Mouse (Mus musculus) midbrain, embryonic 14.5 days (tissue): Measurements from ENCODE around the gene Pbld2. TPM values are rescaled to one million over a fixed set of nuclear protein-coding genes. Genes with fewer than 3 reads are reported as not detected.

Source experiments
- ATAC-seq: fragments of 200-750 bp; cut with Nextera tagmentation; 2 replicates; pipeline ENCODE4 v1.8.0; 2017; ENCODE audit warnings: moderate number of reproducible peaks, moderate library complexity; ENCODE audit not compliant: low FRiP score, low TSS enrichment
- DNase-seq: peaks from one replicate; pipeline ENCODE4 v3.0.0-alpha.2; 2015
- H3K27ac ChIP-seq: fragments of 300-500 bp; sonication (generic); replicated peaks from 2 replicates; pipeline ENCODE4 v1.5.1; 2014; ENCODE audit warnings: mild to moderate bottlenecking, low read depth, low read length, moderate library complexity
- H3K27me3 ChIP-seq: fragments of 300-500 bp; sonication (generic); 2 replicates; pipeline ENCODE4 v1.6.1; 2014; ENCODE audit warnings: low read length, control low read depth, mixed read lengths; ENCODE audit not compliant: control insufficient read depth, insufficient read depth
- H3K36me3 ChIP-seq: fragments of 300-500 bp; sonication (generic); 2 replicates; pipeline ENCODE4 v1.6.1; 2014; ENCODE audit warnings: low read length, control low read depth; ENCODE audit not compliant: control insufficient read depth, insufficient read depth
- H3K4me1 ChIP-seq: fragments of 300-500 bp; sonication (generic); 2 replicates; pipeline ENCODE4 v1.6.1; 2014; ENCODE audit warnings: mild to moderate bottlenecking, antibody characterized with exemption, low read length, control low read depth; ENCODE audit not compliant: control insufficient read depth, insufficient read depth
- H3K4me2 ChIP-seq: fragments of 300-500 bp; sonication (generic); 2 replicates; pipeline ENCODE4 v1.6.1; 2014; ENCODE audit warnings: mild to moderate bottlenecking, low read length, moderate library complexity
- H3K4me3 ChIP-seq: fragments of 300-500 bp; sonication (generic); replicated peaks from 2 replicates; pipeline ENCODE4 v1.5.1; 2014; ENCODE audit warnings: low read depth, low read length
- H3K9ac ChIP-seq: fragments of 300-500 bp; sonication (generic); replicated peaks from 2 replicates; pipeline ENCODE4 v1.6.1; 2014; ENCODE audit warnings: mild to moderate bottlenecking, low read length, moderate library complexity
- H3K9me3 ChIP-seq: fragments of 300-500 bp; sonication (generic); 2 replicates; pipeline ENCODE4 v1.6.1; 2016; ENCODE audit warnings: low read length, control low read depth, mixed read lengths; ENCODE audit not compliant: control insufficient read depth
- WGBS: fragments of 180-500 bp; shearing (Covaris S2); extraction: QIAGEN DNeasy Blood & Tissue Kit; methylation state at CpG from one replicate; pipeline ENCODE4 v1.1.7; 2014; 5-methylcytosine and 5-hydroxymethylcytosine counted together
- polyA plus RNA-seq: library from polyadenylated mRNA; unstranded; fragments of >200 nt; fragmentation: Nextera tagmentation; extraction: Ambion mirVana; gene quantifications from 2 replicates; pipeline ENCODE4 v1.2.1, GENCODE M21; 2014

Gene Pbld2
- polyA plus RNA-seq, 1 experiment from 2014 or later = 0.79 TPM

DNA sequence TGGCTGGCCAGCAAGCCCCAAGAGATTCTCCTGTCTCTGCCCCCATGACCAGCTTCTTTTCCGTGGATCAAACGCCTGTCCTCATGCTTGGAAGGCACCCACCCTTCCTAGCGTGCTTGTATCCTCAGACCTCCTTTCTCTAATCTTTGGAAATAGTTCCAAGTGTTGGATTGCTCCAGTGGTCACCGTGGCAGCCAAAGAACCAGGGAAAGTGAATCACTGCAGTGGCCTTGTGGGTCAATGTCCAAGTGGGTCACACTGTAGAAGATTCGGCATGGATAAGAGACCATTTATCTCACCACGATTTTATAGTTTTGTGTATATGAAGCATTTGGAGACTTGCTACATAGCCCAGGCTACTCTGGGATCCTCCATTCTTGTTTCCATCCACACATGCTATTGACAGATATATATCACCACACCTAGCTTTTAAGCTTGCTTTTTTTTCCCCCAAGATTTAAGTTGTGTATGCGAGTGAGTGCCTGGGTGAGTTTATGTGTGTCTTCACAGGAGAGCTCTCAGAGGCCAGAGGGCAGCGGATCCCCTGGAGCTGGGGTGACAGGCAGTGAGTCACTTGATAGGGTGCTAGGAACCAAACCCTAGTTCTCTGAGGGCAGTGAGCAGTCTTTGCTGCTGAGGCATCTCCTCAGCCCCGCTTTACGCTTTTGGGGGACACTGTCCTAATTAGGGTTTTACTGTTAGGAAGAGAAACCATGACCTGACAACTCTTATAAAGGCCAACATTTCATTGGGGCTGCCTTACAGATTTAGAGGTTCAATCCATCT is 3.5 kb downstream of the Pbld2 start:
- DNase-seq (no peak), ATAC-seq (no peak)
- H3K9ac ChIP-seq = no peak overlapping the region
- peaks cover 29% of the 10 kb centered on the region for H3K4me1 ChIP-seq
- H3K4me3 ChIP-seq = no peak overlapping the region
- WGBS = 81% methylated on average over 10 of the region's 10 CpGs
- peak overlapping the region; percentile 83; the same call in 1 of the 2 replicates for H3K4me2 ChIP-seq
- H3K27me3 ChIP-seq = no peaks in the 10 kb centered on the region
- peak overlapping the region; percentile 100 for H3K27ac ChIP-seq
- no peaks in the 10 kb centered on the region for H3K36me3 ChIP-seq
- no peaks in the 10 kb centered on the region for H3K9me3 ChIP-seq

DNA sequence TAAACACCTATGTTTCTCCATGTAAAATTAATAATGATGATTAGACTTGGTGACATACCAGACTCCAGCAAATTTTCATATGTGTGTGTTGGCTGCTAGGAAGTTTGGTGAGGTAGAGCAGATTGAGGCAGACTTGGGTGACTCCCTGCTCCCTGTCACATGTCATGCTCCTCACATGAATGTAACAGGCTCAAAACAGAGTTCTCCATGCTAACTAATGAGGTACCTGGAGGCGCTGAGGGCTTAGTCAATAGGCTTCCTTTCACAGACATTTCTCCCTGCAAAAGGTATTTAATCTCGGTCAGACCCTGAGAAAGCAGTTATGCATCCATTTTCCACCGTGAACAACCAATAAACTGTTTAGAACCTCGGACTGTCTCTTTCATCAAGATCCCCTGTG is 4.3 kb downstream of the Pbld2 start:
- H3K27me3 ChIP-seq = no peaks in the 10 kb centered on the region
- H3K4me1 ChIP-seq = peaks cover 29% of the 10 kb centered on the region
- no peaks in the 10 kb centered on the region for H3K9me3 ChIP-seq
- 38% methylated on average over 4 of the region's 4 CpGs for WGBS
- H3K9ac ChIP-seq = no peak overlapping the region
- DNase-seq (no peak), ATAC-seq (no peak)
- no peaks in the 10 kb centered on the region for H3K36me3 ChIP-seq
- H3K27ac ChIP-seq = peak overlapping the region; percentile 49
- H3K4me2 ChIP-seq = no peak overlapping the region
- no peak overlapping the region for H3K4me3 ChIP-seq

- peaks cover 7% of the 10 kb centered on the region for H3K4me1 ChIP-seq
- no peak overlapping the region for H3K27ac ChIP-seq
- H3K4me2 ChIP-seq = no peak overlapping the region
- no peaks in the 10 kb centered on the region for H3K36me3 ChIP-seq
- DNase-seq (no peak), ATAC-seq (no peak)
- H3K4me3 ChIP-seq = no peak overlapping the region
- WGBS = 83% methylated on average over 3 of the region's 3 CpGs
- no peak overlapping the region for H3K9ac ChIP-seq
- no peaks in the 10 kb centered on the region for H3K27me3 ChIP-seq
- no peaks in the 10 kb centered on the region for H3K9me3 ChIP-seq
These were observed 8.2 kb downstream of the Pbld2 start for GRCm38 (mm10) chr10:63032267-63032666.

DNA sequence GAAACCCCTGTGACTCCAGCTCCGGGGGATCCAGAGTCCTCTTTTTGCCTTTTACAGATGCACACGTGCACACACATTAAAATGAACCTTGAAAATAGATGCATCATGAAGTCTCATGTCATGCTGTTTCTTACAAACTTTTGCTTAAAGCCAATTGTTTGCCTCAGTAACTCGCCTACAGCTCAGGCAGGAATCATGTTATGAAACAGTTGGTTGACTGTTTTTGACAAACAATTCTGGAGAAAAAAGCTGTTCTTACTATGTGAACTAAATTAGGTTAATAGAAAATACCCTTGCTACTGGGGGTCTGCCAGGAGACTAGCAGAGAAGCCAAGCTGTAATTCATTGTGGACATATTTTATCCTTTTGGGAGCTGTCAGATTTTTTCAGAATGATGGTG is 8.8 kb downstream of the Pbld2 start:
- no peak for ATAC-seq
- Histone ChIP-seq H3K36me3 (no peaks in the 10 kb centered on the region), H3K9me3 (no peaks in the 10 kb centered on the region), H3K4me3 (no peak overlapping the region), H3K9ac (no peak overlapping the region), H3K27me3 (no peaks in the 10 kb centered on the region), H3K27ac (no peak overlapping the region), H3K4me2 (no peak overlapping the region), H3K4me1 (peaks cover 4% of the 10 kb centered on the region; the same call in 1 of the 2 replicates)
- no peak for DNase-seq
- 71% methylated on average over 3 of the region's 3 CpGs for WGBS

DNA sequence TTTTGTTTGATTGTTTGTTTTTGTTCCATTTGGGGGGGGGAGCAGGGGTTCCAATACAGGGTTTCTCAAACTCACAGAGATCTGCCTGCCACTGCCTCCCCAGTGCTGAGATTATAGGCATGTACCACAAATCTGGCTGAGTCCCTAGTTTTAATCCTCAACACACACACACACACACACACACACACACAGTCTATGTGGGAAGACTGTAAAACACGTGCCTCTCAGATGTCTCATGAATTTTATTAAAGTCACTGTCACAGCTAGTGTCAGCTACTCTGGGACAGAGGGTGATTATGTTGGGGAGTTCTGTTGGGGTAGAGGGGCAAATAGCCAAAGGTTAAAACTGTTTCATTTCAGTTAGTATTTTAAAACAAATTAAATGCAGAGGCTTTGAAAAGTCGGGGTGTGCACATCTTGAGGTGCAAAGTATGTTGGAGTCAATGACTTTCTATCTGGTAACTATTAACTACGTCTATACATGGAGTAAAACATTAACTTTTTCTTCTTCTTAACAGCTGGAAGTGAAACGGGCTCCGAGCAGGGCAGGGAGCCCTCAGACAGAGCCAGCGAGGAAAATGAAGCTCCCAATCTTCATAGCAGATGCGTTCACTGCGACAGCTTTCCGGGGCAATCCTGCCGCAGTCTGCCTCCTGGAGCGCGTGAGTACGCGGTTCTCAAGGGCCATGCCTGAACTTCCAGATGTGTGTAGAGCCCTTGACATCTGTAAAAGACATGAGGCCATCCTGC is 14.6 kb downstream of the Pbld2 start:
- 83% methylated on average over 14 of the region's 14 CpGs for WGBS
- Histone ChIP-seq H3K36me3 (no peaks in the 10 kb centered on the region), H3K27me3 (no peaks in the 10 kb centered on the region), H3K27ac (no peak overlapping the region), H3K9ac (no peak overlapping the region), H3K4me1 (no peaks in the 10 kb centered on the region), H3K4me2 (no peak overlapping the region), H3K4me3 (no peak overlapping the region), H3K9me3 (no peaks in the 10 kb centered on the region)
- no peak for ATAC-seq
- DNase-seq = no peak

DNA sequence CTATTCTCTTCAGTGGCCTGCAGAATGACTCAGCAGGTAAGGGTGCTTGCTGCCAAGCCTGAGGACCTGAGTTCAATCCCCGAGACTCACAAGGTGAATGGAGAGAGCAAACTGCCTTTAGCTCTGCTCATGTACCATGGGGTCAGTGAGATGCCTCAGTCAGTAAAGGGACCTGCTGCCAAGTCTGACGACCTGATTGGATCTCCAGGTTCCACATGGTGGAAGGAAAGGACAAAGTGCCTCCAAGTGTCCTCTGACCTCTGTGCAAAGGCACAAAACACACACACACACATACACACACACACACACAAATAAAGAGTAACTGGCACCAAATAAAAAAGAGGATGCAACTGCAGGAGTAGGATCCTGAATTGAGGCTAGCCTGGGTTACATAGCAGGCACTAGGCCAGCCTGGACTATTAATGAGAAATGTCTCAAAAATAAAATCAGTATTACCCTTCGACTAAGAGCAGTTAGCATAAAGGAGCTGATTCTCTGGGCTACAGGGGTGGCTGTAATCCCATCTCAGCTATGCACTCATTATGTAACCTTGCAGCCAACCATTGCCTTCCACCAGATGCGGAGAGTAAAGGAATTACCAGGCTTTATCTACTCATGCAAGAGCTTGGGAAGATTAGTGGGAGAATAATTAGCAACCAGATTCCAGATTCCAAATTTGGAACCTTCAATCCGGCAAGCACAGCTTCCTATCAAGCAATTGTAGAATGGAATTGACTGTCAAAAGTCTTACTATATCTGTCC is 15.9 kb downstream of the Pbld2 start:
- Histone ChIP-seq H3K27ac (0 out of 2 replicates have a peak overlapping the region, but pooled peaks have one; percentile 5), H3K27me3 (no peaks in the 10 kb centered on the region), H3K36me3 (no peaks in the 10 kb centered on the region), H3K4me2 (no peak overlapping the region), H3K9ac (no peak overlapping the region), H3K9me3 (no peaks in the 10 kb centered on the region), H3K4me3 (no peak overlapping the region), H3K4me1 (no peaks in the 10 kb centered on the region)
- WGBS = 69% methylated on average over 5 of the region's 5 CpGs
- ATAC-seq (no peak), DNase-seq (no peak)

GRCm38 (mm10) chr10:63043154-63043553 is 19.0 kb downstream of the Pbld2 start:
- H3K27me3 ChIP-seq = no peaks in the 10 kb centered on the region
- H3K4me3 ChIP-seq = no peak overlapping the region
- ATAC-seq = no peak
- WGBS = 70% methylated on average over 3 of the region's 3 CpGs
- H3K9me3 ChIP-seq = no peaks in the 10 kb centered on the region
- H3K4me1 ChIP-seq = no peaks in the 10 kb centered on the region
- peak; percentile 57 for DNase-seq
- no peak overlapping the region for H3K4me2 ChIP-seq
- no peak overlapping the region for H3K27ac ChIP-seq
- H3K36me3 ChIP-seq = no peaks in the 10 kb centered on the region
- H3K9ac ChIP-seq = no peak overlapping the region

DNA sequence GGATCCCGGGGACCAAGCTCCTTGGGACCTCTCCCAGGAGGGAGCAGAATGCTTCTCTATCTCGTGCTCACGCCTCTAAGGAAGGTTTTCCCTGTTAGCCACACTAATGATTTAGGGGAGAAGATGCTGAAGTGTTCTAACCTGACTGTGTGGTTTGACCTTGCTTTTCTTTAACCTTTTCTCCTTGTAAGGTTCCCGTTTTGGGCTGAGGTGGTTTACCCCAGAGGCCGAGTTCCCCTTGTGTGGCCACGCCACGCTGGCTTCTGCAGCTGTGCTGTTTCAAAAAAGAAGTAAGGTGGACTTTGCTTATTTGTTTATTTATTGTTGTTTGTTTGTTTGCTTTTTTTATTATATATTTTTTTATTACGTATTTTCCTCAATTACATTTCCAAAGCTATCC is 23.6 kb downstream of the Pbld2 start:
- no peaks in the 10 kb centered on the region for H3K27me3 ChIP-seq
- H3K4me1 ChIP-seq = no peaks in the 10 kb centered on the region
- H3K9me3 ChIP-seq = no peaks in the 10 kb centered on the region
- no peak overlapping the region for H3K4me2 ChIP-seq
- H3K36me3 ChIP-seq = no peaks in the 10 kb centered on the region
- no peak for ATAC-seq
- 90% methylated on average over 8 of the region's 8 CpGs for whole genome bisulfite sequencing
- DNase-seq = no peak
- no peak overlapping the region for H3K27ac ChIP-seq
- no peak overlapping the region for H3K4me3 ChIP-seq
- no peak overlapping the region for H3K9ac ChIP-seq
